Mouse (Mus musculus): ENCODE results near the gene Mctp2. TPM values are rescaled to one million over a fixed set of nuclear protein-coding genes. Genes with fewer than 3 reads are reported as not detected.
"Not testable (repeated sequence)": the region's sequence is repeated elsewhere in the genome, so short reads cannot be mapped to it uniquely, and the experiment has no call there.

Mctp2 gene
- polyA plus RNA-seq, 1 experiment from 2014 or later, result 0.34 TPM

GRCm38 (mm10) chr7:72259045-72259444 lies 47.4 kb downstream of the Mctp2 start:
- ATAC-seq, result no peak
- 88% methylated on average over 10 of the region's 10 CpGs for WGBS
- Histone ChIP-seq H3K36me3 (ENCODE audit: control insufficient read depth, insufficient read depth, low read length) (no peaks in the 10 kb centered on the region), H3K9me3 (replicated peaks; ENCODE audit: control insufficient read depth, low read length, poor library complexity, severe bottlenecking) (no peaks in the 10 kb centered on the region), H3K9ac (ENCODE audit: low read depth, low read length) (no peak overlapping the region), H3K4me1 (ENCODE audit: control insufficient read depth, insufficient read depth, low read length) (no peaks in the 10 kb centered on the region), H3K27me3 (ENCODE audit: control insufficient read depth, insufficient read depth, low read depth, low read length) (no peaks in the 10 kb centered on the region), H3K4me3 (ENCODE audit: low read depth, low read length) (no peak overlapping the region), H3K4me2 (ENCODE audit: low read length) (no peak overlapping the region), H3K27ac (ENCODE audit: low read length) (no peak overlapping the region)

- not testable (repeated sequence) for ATAC-seq; H3K4me1 ChIP-seq (ENCODE audit: control insufficient read depth, insufficient read depth, low read length); H3K27me3 ChIP-seq (ENCODE audit: control insufficient read depth, insufficient read depth, low read depth, low read length); H3K9me3 ChIP-seq (replicated peaks; ENCODE audit: control insufficient read depth, low read length, poor library complexity, severe bottlenecking); H3K36me3 ChIP-seq (ENCODE audit: control insufficient read depth, insufficient read depth, low read length); H3K27ac ChIP-seq (ENCODE audit: low read length); H3K9ac ChIP-seq (ENCODE audit: low read depth, low read length); H3K4me2 ChIP-seq (ENCODE audit: low read length); H3K4me3 ChIP-seq (ENCODE audit: low read depth, low read length)
- 91% methylated on average over 7 of the region's 9 CpGs for WGBS
These were observed 56.1 kb downstream of the Mctp2 start for GRCm38 (mm10) chr7:72250326-72250725.

DNA sequence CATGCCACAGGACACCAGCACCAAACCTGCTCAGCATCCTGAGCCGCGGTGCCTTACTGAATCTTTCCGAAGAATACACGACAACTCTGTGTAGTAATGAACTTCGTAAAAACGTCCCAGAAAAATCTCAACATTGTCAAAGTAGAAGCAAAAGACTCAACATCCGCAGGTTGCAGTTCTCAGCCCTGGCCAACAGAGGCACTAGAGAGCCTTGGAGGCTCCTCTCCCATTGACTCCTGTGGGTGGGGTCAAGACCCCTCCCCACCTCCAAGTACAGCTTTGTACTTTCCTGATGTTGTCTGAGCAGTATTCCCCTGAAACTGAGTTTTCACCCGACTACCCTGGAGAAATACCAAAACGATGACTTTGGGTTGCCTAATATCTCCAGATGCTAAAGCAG lies 65.1 kb downstream of the Mctp2 start:
- no peaks in the 10 kb centered on the region for H3K27me3 ChIP-seq (ENCODE audit: control insufficient read depth, insufficient read depth, low read depth, low read length)
- no peaks in the 10 kb centered on the region for H3K36me3 ChIP-seq (ENCODE audit: control insufficient read depth, insufficient read depth, low read length)
- H3K27ac ChIP-seq (ENCODE audit: low read length), result no peak overlapping the region
- no peak overlapping the region for H3K9ac ChIP-seq (ENCODE audit: low read depth, low read length)
- no peak overlapping the region for H3K4me2 ChIP-seq (ENCODE audit: low read length)
- H3K4me1 ChIP-seq (ENCODE audit: control insufficient read depth, insufficient read depth, low read length), result no peaks in the 10 kb centered on the region
- H3K9me3 ChIP-seq (replicated peaks; ENCODE audit: control insufficient read depth, low read length, poor library complexity, severe bottlenecking), result no peaks in the 10 kb centered on the region
- no peak overlapping the region for H3K4me3 ChIP-seq (ENCODE audit: low read depth, low read length)
- 92% methylated on average over 9 of the region's 9 CpGs for WGBS
- ATAC-seq, result no peak

DNA sequence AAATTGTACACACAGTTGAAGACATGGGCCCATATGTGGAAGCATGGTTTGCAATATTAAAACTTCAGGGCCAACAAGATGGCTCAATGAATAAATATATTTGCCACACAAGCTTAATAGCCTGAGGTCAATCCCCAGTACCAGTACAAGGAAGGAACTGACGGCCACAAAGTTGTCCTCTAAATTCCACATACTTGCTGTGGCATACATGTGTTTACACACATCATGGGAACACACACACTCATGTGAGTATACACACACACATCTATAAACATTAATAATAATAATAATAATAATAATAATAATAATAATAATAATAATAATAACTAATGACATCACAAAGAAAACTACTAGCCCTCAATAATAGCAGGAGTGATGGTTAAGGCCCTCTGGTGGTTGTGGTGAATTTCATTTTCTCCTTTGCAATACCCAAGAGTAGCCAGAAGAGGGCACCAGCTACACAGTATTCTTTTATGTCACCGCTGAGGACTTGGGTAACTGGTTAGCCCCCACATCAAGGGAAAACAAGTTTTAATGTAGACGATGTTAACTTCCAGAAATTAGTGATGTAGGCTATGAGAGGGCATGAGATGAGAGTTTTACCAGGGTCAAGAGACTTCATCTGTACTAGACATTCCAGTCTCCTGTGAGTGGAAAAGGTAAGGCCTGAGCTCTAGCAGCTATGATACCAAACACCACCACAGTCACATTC lies 66.5 kb downstream of the Mctp2 start:
- ATAC-seq, result no peak
- Histone ChIP-seq H3K27me3 (ENCODE audit: control insufficient read depth, insufficient read depth, low read depth, low read length) (no peaks in the 10 kb centered on the region), H3K4me2 (ENCODE audit: low read length) (no peak overlapping the region), H3K36me3 (ENCODE audit: control insufficient read depth, insufficient read depth, low read length) (no peaks in the 10 kb centered on the region), H3K4me3 (ENCODE audit: low read depth, low read length) (no peak overlapping the region), H3K9ac (ENCODE audit: low read depth, low read length) (no peak overlapping the region), H3K9me3 (replicated peaks; ENCODE audit: control insufficient read depth, low read length, poor library complexity, severe bottlenecking) (no peaks in the 10 kb centered on the region), H3K4me1 (ENCODE audit: control insufficient read depth, insufficient read depth, low read length) (no peaks in the 10 kb centered on the region), H3K27ac (ENCODE audit: low read length) (no peak overlapping the region)
- 30% methylated on average over 3 of the region's 3 CpGs for WGBS

GRCm38 (mm10) chr7:72238575-72238974 lies 67.8 kb downstream of the Mctp2 start:
- Histone ChIP-seq H3K27me3 (ENCODE audit: control insufficient read depth, insufficient read depth, low read depth, low read length) (no peaks in the 10 kb centered on the region), H3K36me3 (ENCODE audit: control insufficient read depth, insufficient read depth, low read length) (no peaks in the 10 kb centered on the region), H3K27ac (ENCODE audit: low read length) (no peak overlapping the region), H3K9me3 (replicated peaks; ENCODE audit: control insufficient read depth, low read length, poor library complexity, severe bottlenecking) (no peaks in the 10 kb centered on the region), H3K4me2 (ENCODE audit: low read length) (no peak overlapping the region), H3K9ac (ENCODE audit: low read depth, low read length) (no peak overlapping the region), H3K4me1 (ENCODE audit: control insufficient read depth, insufficient read depth, low read length) (no peaks in the 10 kb centered on the region), H3K4me3 (ENCODE audit: low read depth, low read length) (no peak overlapping the region)
- WGBS, result 42% methylated on average over 4 of the region's 4 CpGs
- ATAC-seq, result 0 out of 2 replicates have a peak, but pooled peaks have one; percentile 42

- no peaks in the 10 kb centered on the region for H3K27me3 ChIP-seq (ENCODE audit: control insufficient read depth, insufficient read depth, low read depth, low read length)
- no peak overlapping the region for H3K4me2 ChIP-seq (ENCODE audit: low read length)
- no peaks in the 10 kb centered on the region for H3K36me3 ChIP-seq (ENCODE audit: control insufficient read depth, insufficient read depth, low read length)
- no peaks in the 10 kb centered on the region for H3K9me3 ChIP-seq (replicated peaks; ENCODE audit: control insufficient read depth, low read length, poor library complexity, severe bottlenecking)
- H3K4me1 ChIP-seq (ENCODE audit: control insufficient read depth, insufficient read depth, low read length), result peaks cover 2% of the 10 kb centered on the region; the same call in 1 of the 2 replicates
- no peak overlapping the region for H3K9ac ChIP-seq (ENCODE audit: low read depth, low read length)
- no peak overlapping the region for H3K4me3 ChIP-seq (ENCODE audit: low read depth, low read length)
- ATAC-seq, result no peak
- 65% methylated on average over 6 of the region's 6 CpGs for WGBS
- H3K27ac ChIP-seq (ENCODE audit: low read length), result no peak overlapping the region
These were observed 71.9 kb downstream of the Mctp2 start for GRCm38 (mm10) chr7:72234433-72234998.

- H3K27me3 ChIP-seq (ENCODE audit: control insufficient read depth, insufficient read depth, low read depth, low read length), result no peaks in the 10 kb centered on the region
- H3K4me1 ChIP-seq (ENCODE audit: control insufficient read depth, insufficient read depth, low read length), result peaks cover 2% of the 10 kb centered on the region; the same call in 1 of the 2 replicates
- no peak overlapping the region for H3K27ac ChIP-seq (ENCODE audit: low read length)
- ATAC-seq, result no peak
- no peaks in the 10 kb centered on the region for H3K9me3 ChIP-seq (replicated peaks; ENCODE audit: control insufficient read depth, low read length, poor library complexity, severe bottlenecking)
- no peak overlapping the region for H3K9ac ChIP-seq (ENCODE audit: low read depth, low read length)
- H3K36me3 ChIP-seq (ENCODE audit: control insufficient read depth, insufficient read depth, low read length), result no peaks in the 10 kb centered on the region
- no peak overlapping the region for H3K4me2 ChIP-seq (ENCODE audit: low read length)
- no peak overlapping the region for H3K4me3 ChIP-seq (ENCODE audit: low read depth, low read length)
- 24% methylated on average over 7 of the region's 7 CpGs for WGBS
These were observed 75.1 kb downstream of the Mctp2 start for GRCm38 (mm10) chr7:72231182-72231877.

GRCm38 (mm10) chr7:72229925-72230324 lies 76.5 kb downstream of the Mctp2 start:
- H3K4me1 ChIP-seq (ENCODE audit: control insufficient read depth, insufficient read depth, low read length), result peaks cover 2% of the 10 kb centered on the region; the same call in 1 of the 2 replicates
- no peak overlapping the region for H3K27ac ChIP-seq (ENCODE audit: low read length)
- no peak overlapping the region for H3K4me3 ChIP-seq (ENCODE audit: low read depth, low read length)
- H3K27me3 ChIP-seq (ENCODE audit: control insufficient read depth, insufficient read depth, low read depth, low read length), result 0 out of 2 replicates have a peak, but pooled peaks cover 2% of the 10 kb centered on the region
- no peaks in the 10 kb centered on the region for H3K36me3 ChIP-seq (ENCODE audit: control insufficient read depth, insufficient read depth, low read length)
- no peak overlapping the region for H3K9ac ChIP-seq (ENCODE audit: low read depth, low read length)
- 14% methylated on average over 7 of the region's 7 CpGs for WGBS
- no peaks in the 10 kb centered on the region for H3K9me3 ChIP-seq (replicated peaks; ENCODE audit: control insufficient read depth, low read length, poor library complexity, severe bottlenecking)
- no peak for ATAC-seq
- no peak overlapping the region for H3K4me2 ChIP-seq (ENCODE audit: low read length)

DNA sequence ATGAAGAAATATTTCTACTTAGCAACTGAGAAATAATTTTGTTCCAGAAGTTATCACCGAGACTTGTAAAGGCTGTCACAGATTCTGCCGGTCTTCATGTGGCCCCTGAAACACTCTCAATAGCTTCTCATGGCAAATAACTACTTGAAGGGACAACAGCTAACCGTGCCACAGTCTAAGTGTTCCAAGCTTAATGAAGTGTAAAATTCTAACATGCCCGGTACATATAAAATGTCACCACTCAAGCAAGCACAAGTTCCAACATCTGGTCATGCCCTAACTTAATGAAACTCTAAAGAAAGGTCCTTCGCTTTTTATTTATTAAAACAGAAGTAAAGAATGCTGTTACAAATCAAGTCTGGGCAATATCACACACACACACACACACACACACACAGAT lies 82.8 kb downstream of the Mctp2 start:
- H3K4me2 ChIP-seq (ENCODE audit: low read length), result no peak overlapping the region
- ATAC-seq, result no peak
- H3K27me3 ChIP-seq (ENCODE audit: control insufficient read depth, insufficient read depth, low read depth, low read length), result 0 out of 2 replicates have a peak, but pooled peaks cover 2% of the 10 kb centered on the region
- H3K9me3 ChIP-seq (replicated peaks; ENCODE audit: control insufficient read depth, low read length, poor library complexity, severe bottlenecking), result no peaks in the 10 kb centered on the region
- 73% methylated on average over 5 of the region's 5 CpGs for WGBS
- no peaks in the 10 kb centered on the region for H3K4me1 ChIP-seq (ENCODE audit: control insufficient read depth, insufficient read depth, low read length)
- H3K4me3 ChIP-seq (ENCODE audit: low read depth, low read length), result no peak overlapping the region
- H3K27ac ChIP-seq (ENCODE audit: low read length), result no peak overlapping the region
- no peaks in the 10 kb centered on the region for H3K36me3 ChIP-seq (ENCODE audit: control insufficient read depth, insufficient read depth, low read length)
- no peak overlapping the region for H3K9ac ChIP-seq (ENCODE audit: low read depth, low read length)

Measured in midbrain, embryonic 16.5 days (tissue).